Mouse (Mus musculus) embryonic fibroblast, embryonic 13.5 days (primary cell): Measurements from ENCODE around the gene Rbm33.

Experiments
- CTCF ChIP-seq: IDR thresholded peaks from 2 replicates; pipeline ENCODE4 v1.5.1; 2011; ENCODE audit warnings: mild to moderate bottlenecking, control low read depth, low read length, moderate library complexity, borderline replicate concordance; ENCODE audit not compliant: insufficient read depth
- POLR2A ChIP-seq: IDR thresholded peaks from 2 replicates; pipeline ENCODE4 v1.6.1; 2011; ENCODE audit warnings: low read depth, mild to moderate bottlenecking, control low read depth, low read length, moderate library complexity

DNA sequence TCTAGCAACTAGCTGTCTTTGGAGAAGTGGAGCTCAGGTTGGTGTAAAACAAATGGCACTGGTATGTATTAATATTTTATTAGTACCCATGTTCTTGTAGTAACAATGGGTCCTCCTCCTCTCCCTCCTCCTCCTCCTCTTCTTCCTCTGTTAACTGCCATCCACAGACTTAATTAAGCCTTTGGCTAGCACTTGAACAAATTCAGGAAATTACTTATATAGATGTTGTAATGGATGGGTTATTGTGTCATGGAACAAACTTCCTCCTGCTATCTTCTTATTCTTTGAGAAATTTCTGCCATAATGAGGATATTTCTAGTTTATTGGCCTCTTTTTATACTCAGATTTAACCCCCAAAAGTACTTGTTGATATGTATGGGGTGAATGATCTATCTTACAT, 60.4 kb downstream of the Rbm33 start:
- TF ChIP-seq CTCF: no peak
- TF ChIP-seq POLR2A: no peak
